Mouse (Mus musculus): ENCODE data around the gene Gse1.
A peak's percentile ranks its signal among the peaks of the same experiment; 100 is the strongest.

Gse1 gene

DNA sequence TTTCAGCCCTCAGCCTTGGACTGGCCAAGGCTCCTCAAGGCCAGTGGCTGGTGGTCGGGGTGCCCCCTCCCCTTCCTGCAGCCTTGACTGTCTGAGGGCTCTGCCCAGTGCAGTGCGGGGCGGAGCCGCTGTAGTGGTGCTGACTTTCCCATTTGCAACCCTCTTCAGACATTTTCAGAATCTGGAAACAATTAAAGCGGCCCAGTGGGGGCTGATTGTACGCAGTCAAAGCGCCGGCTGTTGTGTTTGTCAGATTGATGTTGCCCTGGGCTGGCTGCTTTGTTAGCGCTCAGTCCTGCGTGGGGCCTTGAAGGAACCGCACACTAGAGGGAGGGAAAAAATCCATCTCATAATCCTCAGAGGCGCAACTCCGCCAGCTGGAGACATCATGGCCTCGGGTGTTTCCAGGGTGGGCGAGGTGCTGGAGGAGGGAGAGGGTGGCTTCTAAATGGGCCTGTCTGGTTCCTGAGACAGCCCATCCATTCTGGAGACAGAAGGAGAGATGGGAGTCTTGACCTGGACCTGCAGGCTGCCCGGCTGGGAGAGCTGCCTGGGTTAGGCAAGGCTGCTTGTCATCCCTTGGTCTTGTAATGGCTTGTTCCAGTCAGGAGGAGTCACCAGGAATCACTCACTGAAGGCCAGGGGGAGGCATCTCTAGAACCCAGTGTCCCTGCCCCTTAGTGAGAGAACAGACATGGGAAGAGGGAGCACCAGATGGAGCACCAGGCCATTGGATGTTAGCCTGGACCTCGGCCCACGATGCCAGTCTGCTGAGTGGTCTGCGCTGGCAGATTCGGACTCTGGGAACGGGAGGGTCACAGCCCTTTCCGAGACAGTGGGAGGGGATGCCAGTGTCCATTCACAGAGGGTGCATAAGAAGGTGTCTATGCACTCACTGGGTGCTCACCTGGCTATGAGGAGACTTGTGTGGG lies 70.6 kb downstream of the Gse1 start:
- DNase-seq (ENCODE audit: low spot score in 2 of 2): no peak

DNA sequence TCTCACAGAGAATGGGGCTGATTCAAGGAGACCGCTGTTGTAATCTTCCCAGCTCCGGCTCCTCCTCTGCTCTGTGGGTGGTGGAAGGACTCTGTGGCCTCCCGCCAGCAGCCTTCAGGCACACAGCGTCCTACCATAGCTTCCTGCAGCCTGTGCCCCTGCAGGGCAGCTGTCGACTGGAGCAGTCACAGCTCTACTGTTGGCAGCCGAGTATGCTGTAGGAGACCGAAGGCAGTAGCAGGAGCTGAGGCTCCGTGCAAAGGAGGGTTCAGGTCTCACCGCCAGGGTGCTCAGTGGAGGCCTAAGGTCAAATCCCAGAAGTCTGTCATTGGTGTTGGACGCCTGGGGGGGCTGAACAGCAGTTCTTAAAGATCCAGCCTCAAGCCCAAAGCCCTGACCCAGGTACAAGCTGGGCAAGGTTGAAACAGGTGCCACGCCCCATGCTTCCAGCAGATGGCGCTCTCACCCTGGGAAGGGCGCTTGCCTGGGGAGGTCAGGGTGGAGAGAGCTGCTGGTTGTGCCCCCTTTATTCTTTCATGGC lies 72.4 kb downstream of the Gse1 start:
- peak; percentile 73 to 87 for DNase-seq (ENCODE audit: low spot score in 2 of 2)

GRCm38 (mm10) chr8:120302941-120303675 lies 74.9 kb downstream of the Gse1 start:
- DNase-seq (ENCODE audit: low spot score in 2 of 2): no peak

GRCm38 (mm10) chr8:120304097-120304496 lies 75.8 kb downstream of the Gse1 start:
- no peak for DNase-seq (ENCODE audit: low spot score in 2 of 2)

DNA sequence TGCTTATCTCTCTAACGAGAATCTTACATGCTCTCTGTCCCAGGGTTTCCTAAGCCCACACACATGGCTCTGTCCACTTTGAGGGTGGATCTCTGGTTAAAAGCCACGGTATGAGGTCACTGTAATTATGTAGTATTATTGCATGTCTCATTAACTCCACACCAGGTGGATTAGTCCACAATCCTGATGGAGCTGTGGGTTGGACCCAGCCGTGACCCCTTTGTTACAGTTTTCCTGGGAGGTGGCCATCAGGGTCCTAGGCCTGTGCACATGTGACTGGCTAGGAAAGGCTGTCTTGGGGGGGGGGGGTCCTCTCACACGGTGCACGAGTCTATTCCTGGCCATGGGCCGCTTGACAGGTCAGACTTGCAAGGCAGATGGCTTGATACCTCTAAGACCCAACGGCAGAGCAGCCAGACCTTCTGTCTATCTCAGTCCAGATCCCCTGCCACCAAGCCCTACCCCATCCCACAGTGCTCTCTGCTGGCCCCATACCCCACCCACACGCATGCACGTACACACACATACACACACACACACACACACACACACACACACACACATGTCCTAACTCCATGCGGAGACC lies 77.6 kb downstream of the Gse1 start:
- DNase-seq (ENCODE audit: low spot score in 2 of 2): no peak

DNA sequence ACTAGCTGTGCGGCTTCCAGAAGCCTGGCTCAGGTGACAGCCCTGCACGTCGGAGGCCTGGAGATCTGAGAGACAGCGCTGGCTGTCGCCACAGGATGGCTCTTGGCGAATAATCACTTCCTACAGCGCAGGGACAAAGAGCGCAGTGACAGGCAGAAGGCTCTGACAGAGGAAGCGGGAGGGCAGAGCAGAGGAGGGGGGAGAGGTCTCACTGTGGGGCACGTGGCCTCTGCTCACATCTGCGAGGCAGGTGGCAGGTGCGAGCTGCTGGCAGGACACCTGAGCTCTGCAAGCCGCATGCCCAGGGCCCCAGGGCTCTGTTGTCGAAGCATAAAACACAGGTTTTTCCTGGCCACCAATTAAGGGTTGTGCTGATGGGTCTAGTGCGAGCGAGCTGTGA lies 78.8 kb downstream of the Gse1 start:
- peak; percentile 79 to 86 for DNase-seq (ENCODE audit: low spot score in 2 of 2)

GRCm38 (mm10) chr8:120307528-120307927 lies 79.3 kb downstream of the Gse1 start:
- no peak for DNase-seq (ENCODE audit: low spot score in 2 of 2)

GRCm38 (mm10) chr8:120308131-120308530 lies 79.9 kb downstream of the Gse1 start:
- DNase-seq (ENCODE audit: low spot score in 2 of 2): no peak

DNA sequence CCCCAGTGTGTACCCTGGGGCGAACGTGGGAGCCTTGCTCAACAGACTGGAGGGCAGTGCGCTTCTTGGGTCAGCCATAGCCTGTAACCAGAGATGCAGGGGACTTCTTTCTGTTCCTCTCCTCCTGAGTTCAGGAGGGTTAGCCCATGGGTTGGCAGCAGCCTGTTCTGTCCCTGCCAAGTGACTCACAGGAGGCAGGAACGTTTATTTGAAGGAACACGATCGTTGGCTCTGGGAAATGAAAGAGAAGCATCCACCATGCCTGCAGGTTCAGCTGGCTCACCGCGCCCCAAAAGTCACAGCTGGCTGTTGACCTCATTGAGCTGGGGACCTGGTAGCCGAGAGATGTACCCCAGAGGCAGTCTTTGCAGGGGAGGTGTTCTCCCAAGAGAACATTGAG lies 80.3 kb downstream of the Gse1 start:
- DNase-seq (ENCODE audit: low spot score in 2 of 2): no peak

DNA sequence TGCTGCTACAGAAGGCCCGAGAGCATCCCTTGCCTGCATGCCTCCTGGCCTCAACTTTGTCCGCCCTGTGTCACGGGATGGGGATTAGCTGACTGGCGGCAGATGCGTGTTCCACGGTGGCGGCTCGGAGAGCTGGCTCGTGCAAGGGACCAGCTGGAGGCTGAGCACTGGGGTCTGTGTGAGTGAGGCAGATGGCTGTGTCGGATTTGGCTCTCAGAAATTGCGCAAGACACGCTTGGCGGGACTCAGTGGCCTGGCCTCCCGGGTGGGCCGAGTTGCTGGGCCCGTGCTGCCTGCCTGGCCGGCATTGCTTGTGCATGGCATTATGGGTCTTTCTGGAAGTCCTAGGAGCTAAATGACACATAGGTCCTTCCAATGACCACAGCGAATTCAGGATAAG lies 81.1 kb downstream of the Gse1 start:
- DNase-seq (ENCODE audit: low spot score in 2 of 2): no peak

GRCm38 (mm10) chr8:120310063-120310462 lies 81.8 kb downstream of the Gse1 start:
- no peak for DNase-seq (ENCODE audit: low spot score in 2 of 2)

DNA sequence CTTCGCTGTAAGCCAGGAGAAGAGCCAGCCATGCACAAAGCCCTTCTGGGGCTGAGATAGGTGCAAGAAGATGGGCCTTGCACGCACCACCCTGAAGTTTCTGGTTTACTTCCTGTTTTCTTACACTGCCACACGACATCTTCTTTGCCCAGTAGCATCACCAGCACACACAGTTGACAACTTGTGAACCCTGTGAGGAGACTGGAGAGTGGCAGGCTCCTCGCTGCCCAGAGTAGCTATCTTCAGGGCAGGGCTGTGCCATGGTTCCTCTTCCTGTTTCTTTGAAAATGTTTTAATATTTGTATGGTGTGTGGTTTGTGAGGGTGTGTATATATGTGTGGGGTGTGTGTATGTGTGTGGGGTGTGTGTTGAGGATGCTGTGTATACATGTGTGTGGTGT lies 84.2 kb downstream of the Gse1 start:
- DNase-seq (ENCODE audit: low spot score in 2 of 2): no peak

GRCm38 (mm10) chr8:120313674-120314073 lies 85.4 kb downstream of the Gse1 start:
- no peak for DNase-seq (ENCODE audit: low spot score in 2 of 2)

- DNase-seq (ENCODE audit: low spot score in 2 of 2): no peak
Observed at GRCm38 (mm10) chr8:120314932-120315331, 86.7 kb downstream of the Gse1 start.

DNA sequence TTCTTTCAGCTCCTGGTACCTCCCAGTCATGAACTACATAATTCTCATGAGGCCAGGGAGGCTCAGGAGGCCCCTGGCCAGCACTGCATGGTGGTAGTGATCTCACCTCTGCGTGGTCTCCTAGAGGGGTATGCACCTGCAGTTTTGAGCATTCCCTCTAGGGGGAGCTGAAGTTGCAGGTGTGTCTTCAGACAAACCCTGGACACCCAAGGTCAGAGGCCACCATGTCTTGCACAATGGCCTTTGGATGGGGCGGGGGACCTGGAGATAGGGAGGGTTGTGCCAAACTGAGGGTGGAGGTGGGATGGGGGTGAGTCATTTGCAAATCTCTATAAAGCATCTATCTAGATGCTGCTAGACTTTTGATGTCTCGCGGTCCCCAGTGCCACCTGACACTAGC lies 87.4 kb downstream of the Gse1 start:
- peak in 1 of 2 experiments; percentile 64 for DNase-seq (ENCODE audit: low spot score in 2 of 2)

DNA sequence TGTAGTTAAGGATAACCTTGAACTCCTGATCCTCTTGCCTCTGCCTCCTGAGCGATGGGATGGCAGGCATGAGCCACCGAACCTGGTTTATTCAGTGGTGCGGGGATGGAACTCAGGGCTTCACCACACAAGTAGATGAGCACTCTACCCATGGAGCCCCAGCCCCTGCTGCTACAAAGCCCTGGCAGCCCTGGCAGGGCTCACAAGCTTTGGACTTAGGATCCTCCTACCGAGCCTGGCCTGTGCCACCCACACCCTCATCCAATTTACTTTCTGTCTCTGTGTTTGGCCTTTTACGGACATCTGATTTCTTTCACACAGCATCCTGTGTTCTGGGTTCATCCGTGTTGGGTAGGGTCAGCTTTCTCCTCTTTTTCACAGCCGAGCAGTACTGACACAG lies 88.5 kb downstream of the Gse1 start:
- no peak for DNase-seq (ENCODE audit: low spot score in 2 of 2)

DNA sequence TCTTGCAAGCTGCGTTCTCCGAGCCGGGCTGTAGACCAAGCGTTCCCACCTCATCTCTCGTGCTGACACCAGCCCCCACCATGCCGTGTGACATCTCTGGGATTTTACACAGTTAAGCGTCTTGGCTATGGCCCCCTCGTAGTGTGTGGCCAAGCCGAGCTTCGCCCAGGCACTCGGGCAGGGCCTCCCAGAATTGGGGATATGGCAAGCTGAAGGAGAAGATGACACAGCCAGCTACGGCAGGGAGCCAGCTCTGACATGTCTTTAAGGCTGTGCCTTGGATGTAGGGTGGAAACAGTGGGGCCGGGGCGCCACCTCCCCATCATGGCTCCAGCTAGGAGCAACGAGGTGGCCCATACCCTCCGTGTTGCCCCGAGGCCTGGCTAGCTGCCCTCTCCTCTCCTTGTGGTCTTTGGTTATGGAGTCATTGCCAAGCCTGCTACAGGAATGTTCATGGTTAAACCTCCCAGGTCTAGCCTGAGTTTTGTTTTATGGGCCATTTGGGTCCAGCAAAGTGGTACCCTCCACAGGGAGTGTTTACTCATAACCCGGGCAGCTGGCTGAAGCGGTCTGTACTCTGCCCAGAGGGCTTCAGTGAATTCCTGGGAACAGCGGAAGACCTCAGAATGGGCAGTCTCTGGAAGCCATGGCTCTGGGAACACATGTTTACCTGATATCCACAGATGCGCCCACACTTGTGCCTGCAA lies 89.0 kb downstream of the Gse1 start:
- no peak for DNase-seq (ENCODE audit: low spot score in 2 of 2)

GRCm38 (mm10) chr8:120318476-120318991 lies 90.3 kb downstream of the Gse1 start:
- no peak for DNase-seq (ENCODE audit: low spot score in 2 of 2)

DNA sequence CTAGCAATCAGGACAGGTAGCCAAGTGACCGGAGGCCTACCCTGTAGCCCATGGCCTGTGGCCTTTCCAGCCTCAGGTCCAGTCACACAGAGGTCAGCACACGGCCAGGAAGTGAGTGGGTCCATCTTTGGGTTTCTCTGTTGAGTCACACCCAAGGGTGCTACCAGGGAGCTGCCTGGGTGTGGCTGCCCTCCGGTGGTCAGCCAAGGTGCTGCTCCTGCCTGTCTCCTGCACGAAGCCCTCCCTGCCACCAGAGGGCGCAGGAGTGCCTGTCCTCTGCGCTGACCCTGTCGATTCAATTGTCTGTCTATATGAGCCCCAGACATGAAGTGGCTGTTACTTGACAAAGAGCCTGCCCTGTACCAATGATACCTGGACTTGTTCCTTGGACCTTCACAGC lies 91.2 kb downstream of the Gse1 start:
- peak; percentile 63 to 86 for DNase-seq (ENCODE audit: low spot score in 2 of 2)

DNA sequence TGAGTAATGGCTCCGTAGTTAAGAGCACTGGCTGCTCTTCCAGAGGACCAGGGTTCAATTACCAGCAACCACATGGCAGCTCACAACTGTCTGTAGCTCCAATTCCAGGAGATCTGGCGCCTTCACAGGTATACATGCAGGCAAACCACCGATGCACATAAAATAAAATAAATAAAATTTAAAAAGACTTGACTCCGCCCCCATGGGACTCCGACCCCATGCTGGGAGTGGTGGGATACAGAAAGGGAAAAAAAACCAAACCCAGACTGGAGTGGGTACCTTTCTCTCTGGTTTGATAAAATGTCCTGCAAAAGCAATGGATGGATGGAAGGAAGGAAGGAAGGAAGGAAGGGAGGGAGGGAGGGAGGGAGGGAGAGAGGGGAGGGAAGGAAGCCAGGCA lies 91.9 kb downstream of the Gse1 start:
- no peak for DNase-seq (ENCODE audit: low spot score in 2 of 2)

DNA sequence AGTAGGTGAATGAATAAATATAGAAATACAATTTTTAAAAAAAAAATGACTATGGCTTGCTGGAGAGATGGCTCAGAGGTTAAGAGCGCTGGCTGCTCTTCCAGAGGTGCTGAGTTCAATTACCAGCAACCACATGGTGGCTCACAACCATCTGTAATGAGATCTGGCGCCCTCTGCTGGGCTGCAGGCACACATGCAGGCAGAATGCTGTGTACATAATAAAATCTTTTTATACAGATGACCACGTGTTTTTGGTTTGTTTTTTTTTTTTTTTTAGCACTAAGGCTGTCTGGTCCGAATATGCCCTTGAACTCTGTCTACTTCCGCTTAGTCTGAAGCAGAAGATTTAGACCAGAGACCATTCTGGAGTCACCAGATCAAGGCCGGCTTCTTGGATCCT lies 93.5 kb downstream of the Gse1 start:
- peak in 1 of 2 experiments; percentile 71 for DNase-seq (ENCODE audit: low spot score in 2 of 2)
